Mouse (Mus musculus) gonadal fat pad, adult 2 months (tissue): ENCODE measurements around the gene Trim17. TPM values are rescaled to one million over a fixed set of nuclear protein-coding genes. Genes with fewer than 3 reads are reported as not detected.
"Not testable (repeated sequence)": the region's sequence is repeated elsewhere in the genome, so short reads cannot be mapped to it uniquely, and the experiment has no call there.

Experiments
- DNase-seq: peaks from one replicate; pipeline ENCODE4 v3.0.0-alpha.2; 2012; ENCODE audit warnings: low read depth
- polyA plus RNA-seq: library from polyadenylated mRNA; depleted of rRNA; stranded (reverse); fragments of >200 nt; gene quantifications from 2 replicates; pipeline ENCODE4 v1.2.3, GENCODE M21; 2012

Trim17 gene
- polyA plus RNA-seq, 1 experiment = 0.39 TPM

DNA sequence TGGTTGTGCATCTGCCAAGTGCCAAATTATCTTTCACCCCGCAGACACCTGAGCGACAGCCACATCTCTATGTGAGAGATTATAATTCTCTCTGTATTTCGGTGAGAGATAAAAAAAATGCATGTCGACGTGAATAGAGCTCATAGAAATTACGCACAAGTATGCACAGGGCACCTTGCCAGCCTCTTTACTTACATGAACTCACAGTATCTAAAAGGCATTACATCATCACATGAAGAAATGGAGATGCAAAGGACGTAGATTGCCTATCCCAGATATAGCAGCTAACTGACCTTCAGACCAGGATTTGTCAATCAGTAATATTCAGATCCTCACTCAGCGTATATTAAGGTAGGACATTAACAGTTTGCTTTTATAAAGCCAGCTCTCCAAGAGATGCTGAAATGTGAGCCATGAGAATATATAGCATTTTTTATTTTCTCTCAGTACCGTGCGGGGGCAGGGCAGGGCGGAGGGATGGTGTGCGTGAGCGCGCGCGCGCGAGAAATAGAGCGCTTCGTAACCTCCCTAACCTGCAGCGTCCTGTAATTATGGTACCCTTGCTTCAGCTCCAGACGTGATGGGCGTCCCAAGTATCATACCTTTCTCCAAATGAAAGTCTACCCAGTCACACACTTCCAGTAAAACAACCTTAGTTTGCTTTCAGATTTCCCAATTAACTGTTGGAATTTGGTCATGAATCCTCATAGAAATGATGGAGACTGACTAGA, 6.5 kb upstream of the Trim17 start:
- DNase-seq = no peak

DNA sequence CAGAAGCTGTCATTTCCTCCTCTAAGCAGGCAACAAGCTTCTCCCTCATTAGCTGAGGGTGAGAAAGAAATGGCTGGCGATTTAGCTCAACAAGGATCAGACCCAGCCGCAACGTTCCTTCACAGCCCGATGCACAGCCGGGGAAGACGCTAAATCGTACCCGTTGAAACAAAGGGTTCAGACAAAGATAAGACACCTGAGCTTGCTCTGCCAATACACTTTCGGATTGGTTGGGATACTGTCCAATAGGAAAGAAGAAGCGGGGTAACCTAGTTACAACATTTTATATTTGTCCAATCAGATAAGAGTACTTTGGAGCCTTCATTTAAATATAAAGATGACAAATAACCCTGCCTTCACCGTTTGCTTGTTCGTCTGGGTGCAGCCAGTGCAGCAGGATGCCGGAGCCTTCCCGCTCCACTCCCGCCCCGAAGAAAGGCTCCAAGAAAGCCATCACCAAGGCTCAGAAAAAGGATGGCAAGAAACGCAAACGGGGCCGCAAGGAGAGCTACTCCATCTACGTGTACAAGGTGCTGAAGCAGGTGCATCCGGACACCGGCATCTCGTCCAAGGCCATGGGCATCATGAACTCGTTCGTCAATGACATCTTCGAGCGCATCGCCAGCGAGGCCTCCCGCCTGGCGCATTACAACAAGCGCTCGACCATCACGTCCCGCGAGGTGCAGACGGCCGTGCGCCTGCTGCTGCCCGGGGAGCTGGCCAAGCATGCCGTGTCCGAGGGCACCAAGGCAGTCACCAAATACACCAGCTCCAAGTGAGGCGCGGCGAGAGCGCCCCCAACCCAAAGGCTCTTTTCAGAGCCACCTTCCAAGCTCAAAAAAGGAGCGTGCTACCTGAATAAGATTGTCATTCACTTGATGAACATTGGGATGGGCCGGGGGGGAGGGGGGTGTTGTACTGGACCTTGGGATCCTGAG, 5.7 kb upstream of the Trim17 start, which contains the start of gene Hist3h2ba:
Gene Hist3h2ba, plus strand, starts transcription at position 379 of the 938 bp plus-strand sequence.
- DNase-seq = no peak

DNA sequence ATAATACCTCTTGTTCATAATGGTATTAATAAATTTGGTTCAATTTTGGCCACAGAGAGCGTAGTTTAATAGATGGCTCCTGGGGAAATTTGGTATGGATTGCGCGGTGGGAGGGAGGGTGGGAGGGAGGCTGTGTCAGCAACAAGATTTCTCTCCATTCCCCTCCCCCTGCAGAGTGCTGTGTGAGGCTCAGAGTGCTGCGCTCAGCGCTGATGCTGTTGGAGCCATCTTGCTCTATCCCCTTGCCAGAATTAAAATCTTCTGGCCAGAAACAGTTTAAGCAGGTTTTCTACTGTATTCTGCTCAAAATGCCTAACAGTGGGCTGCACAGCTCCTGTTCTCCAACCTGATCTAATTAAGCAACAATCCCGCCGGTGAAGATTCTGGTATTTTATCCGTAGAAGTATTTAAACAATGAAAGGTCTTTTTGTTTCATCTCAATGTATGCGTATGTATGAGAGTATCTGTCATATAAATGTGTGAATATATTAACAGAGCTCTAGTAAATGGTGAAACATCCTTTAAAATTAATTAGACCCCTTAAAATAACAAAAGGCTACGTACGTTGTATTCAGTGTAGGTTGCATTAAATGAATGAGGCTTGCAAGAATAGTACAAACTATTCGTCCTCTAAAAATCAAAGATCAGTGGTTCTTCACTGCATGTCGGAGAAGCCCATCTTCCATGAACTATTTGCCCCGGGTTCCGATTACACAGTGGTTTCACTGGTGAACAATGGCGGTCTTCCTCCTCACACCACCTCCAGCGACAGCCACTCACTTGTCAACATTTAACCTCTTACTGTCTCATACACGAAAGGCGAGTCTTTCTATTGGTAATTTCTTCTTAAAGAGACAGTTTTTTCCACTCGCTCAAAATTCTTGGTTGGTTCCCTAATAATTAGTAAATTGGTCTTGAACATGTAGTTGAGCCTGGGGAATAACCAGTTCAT, 4.7 kb upstream of the Trim17 start:
- DNase-seq = no peak

DNA sequence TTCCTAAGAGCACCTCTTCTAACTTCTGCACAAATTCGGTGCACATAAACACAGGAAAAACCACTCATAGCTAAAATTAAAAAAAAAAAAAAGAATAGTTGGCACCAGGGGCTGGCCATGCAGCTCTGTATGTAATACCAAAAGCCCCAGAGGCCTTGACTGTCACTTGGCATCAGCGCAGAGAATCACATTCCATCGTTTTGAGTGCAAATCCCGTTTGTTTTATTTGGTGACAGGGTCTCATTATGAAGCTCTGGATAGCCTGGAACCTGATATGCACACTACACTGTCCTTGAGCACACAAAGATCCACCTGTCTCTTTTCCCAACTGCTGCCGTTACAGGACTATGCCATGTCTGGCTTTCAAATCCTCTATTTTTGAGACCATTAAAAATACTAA, 3.3 kb upstream of the Trim17 start:
- no peak for DNase-seq

DNA sequence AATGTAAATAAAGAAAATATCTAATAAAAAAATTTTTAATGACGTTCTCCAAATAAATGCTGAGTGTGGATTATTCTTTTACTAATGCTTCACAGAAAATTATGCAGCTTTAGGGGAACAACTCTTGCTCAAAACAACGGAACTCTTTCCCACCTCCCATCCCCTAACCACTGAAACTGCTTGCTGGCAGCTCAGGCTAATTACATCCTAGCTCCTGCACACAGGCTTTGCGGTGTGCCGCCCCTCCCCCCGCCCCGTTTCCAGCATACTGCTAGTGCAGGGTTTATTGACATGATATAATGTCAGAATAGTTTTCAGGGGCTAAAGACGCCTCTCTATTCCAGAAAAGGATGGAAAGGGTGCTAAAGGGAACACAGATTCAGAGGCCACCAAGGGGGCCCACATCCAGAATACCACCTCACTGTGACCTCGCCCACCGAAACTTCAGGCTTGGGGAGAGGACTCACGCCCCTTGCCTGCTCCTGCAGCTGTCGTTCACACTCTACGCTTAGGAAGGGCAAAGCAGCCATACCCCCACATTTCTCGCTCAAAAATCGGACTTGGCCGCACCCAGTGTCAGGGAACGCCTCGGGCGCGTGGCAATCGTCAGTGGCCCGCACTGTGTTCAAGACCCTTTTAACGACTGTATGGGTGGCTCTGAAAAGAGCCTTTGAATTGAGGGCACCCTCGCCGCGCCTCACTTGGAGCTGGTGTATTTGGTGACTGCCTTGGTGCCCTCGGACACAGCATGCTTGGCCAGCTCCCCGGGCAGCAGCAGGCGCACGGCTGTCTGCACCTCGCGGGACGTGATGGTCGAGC, 925 bp upstream of the Trim17 start:
- no peak for DNase-seq

DNA sequence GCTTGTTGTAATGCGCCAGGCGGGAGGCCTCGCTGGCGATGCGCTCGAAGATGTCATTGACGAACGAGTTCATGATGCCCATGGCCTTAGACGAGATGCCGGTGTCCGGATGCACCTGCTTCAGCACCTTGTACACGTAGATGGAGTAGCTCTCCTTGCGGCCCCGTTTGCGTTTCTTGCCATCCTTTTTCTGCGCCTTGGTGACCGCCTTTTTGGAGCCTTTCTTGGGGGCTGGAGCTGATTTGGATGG, 390 bp upstream of the Trim17 start:
- not testable (repeated sequence) for DNase-seq

DNA sequence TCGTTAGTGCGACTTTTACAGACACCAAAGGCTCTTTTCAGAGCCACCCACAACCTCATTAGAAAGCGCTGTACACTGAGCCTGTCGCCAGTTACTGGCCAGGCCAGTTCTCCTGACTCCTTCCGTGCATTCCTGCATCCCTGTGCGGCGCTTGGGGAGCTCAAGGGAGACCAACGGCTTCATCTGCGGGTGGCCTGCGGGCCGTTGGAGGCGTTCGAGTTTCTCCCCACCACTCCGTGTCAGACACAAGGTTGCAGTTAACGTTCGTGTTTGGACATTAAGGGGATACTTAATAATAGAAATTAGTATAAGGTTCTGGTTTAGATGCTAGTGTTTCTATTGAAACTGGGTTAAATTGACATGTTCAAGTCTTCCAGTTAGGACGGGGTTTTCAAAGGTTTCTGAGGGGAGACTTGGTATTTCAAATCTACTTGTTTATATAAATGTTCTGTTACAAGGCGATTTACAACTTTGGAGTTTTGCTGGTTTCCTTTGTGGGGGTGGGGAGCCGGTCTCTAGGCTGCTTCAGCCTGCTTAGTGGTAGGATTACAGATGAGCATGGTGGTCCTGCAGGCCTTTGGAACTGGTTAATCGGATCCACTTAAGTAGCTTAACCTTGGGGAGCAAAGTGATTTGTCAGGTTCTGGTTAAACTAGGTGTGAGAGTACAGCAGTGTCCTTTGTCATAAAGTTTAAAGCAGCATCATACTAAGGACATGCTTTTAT, 820 bp downstream of the Trim17 start:
- DNase-seq = no peak

DNA sequence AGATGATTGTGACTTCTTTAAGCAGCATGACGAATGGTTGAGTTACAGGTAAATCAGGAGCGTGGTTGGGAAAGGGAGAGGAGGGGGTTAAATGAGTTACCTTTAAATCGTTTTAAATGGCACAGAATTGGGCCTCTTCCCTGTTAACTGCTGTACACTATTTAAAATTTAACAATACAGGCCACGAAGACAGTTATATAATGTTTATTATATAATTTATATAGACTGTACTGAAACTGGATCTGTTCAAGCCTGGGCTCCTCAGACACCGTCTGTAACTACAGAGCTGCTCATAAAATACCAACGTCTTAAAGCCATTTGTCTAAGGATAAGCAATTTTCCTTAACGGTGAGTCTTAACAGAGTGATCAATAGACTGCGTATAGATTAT, 1.4 kb downstream of the Trim17 start:
- DNase-seq = no peak

DNA sequence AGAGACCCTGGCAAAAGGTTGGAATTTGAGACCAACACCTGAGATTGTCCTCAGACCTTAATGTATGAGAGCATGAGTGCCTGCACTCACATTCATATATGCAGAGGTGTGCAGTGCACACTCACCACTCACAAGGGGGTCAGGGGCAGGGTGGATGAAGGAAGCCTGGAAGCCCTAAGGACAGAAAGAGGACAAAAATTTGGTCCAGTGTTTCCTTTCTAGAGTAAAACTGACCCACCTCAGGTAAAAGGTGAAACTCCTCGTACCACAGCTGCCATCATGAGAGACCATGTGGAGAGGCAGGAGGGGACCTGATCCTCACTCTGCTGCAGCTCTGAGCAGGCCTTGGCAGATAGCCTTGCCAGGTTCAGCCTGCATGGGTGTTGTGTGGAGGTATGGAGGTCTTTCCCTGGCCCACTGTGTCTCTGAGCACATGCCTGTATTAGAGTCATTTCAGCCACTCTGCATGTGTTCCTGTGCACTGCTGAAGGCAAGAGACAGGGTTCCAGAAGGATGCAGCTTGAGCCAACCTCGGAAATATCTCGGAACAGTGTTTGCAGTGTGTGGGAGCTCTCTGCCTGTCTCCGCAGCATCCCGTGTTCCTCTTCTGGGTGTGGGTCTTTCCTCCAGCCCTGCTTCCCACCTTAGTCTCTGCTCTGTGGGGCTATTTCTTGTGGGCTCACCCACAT, 2.9 kb downstream of the Trim17 start:
- no peak for DNase-seq

DNA sequence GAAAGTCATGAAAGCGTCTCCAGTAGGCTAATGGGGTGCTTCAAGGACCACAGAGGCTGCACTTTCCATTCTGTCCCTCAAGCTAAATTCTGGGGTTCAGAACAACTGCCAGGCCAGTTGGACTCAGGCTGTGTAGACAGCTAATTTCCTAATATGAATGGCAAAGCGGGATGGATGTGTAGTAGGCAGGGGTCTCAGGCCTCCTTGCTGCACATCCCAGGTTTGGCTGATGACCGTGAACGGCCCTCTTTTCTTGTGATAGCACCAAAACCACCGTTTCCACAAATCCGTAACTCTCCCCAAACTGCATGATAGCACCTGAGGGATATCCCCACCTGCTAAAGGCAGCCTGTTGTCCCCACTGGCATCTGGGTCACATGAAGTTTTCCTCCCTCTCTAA, 4.1 kb downstream of the Trim17 start:
- no peak for DNase-seq

DNA sequence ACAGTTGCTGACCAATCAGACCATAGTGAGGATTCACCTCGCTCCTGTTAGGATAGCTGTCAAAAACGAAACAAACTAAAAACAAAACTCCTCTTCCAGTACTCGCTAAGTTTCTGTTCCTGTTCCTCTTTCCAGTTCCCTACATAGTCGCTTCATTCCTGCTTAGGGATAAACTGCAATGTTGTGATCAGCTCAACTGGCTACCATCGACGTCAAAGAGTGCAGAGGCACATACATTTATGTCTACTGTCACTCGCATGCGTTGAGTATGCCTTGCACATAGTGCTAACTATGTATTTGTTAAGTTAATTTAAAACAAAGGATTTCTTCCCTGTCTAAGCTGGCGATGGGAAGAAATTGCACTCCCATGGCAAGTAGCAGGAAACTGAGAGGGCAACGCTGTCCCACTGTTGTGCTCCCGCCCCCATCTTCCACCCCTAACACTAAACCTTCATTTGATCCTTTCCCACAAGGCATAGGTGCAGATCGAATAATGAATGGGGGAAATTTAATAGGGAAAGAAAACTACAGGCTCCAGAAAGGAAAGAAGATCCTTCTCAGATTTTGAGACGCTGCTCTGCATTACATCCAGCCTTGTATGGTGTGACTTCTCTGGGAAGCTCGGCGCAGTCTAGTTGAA, 4.8 kb downstream of the Trim17 start:
- DNase-seq = no peak

DNA sequence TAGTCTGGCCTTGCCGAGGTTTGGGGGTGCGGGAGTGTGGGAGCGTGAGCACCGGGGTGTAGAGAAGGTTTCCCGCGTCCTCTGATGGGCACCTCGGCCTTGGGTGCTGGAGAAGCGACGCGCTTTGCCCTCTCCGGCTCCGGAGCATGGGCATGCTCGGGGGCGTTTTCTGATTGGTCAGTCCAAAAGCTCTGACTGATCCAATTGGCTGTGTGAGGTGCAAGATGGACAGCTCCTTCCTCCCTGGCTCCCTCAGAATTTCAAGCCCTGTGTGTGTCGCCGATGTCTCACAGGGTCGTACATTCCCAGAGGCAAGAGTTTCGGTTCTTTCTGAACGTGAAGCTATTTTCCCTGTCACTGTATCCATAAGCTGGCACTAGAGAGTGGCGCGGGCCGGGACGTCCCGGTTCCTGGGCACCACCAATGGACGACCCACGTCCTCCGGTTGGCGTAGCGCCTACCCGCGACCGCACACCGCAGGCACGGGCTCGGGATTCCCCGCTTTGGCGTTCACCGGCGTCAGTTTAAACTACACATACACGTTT, 5.5 kb downstream of the Trim17 start:
- DNase-seq = no peak

DNA sequence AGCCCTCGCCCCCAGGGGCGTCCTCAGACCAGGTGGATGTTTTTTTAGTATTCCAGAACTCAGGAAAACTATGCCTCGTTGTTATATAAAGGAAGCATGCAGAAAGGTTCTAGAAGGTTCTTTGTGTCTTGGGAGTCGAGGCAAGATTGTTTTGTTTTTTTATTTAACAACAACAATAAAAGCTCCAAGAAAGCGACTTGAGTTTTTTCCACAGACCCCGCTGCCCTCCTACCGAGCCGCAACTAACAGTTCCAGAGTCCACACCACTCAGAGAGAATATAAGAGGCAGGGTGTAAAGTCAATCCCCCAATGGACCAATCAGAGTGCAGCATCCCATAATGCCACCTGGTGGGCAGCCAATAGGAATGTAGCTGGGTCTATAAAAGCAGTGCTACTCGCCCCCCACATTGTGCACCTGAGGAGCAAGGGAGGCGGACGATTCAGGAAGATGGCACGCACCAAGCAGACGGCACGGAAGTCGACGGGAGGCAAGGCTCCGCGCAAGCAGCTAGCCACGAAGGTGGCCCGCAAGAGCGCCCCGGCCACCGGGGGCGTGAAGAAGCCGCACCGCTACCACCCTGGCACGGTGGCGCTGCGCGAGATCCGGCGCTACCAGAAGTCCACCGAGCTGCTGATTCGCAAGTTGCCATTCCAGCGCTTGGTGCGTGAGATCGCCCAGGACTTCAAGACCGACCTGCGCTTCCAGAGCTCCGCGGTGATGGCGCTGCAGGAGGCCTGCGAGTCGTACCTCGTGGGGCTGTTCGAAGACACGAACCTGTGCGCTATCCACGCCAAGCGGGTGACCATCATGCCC, 7.1 kb downstream of the Trim17 start:
- no peak for DNase-seq

DNA sequence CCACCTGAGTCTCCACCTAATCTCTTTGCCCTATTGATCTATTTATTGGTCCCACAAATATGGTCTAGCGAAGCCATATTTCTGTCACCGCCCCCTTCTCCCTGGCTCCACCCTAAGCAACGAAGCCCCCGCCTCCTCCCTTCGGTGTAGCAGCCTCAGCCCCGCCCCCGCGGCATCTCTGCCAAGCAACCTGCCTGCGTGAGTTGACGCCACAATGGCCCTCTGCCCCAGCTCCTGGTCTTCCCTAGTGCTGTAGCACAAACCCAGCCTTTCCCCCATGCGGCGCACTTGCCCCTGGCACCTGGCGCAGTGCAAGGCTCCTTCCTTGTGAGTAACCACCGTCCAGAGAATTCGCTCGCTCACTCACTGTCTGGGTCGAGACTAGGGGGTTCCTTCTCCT, 9.1 kb downstream of the Trim17 start:
- DNase-seq = no peak

DNA sequence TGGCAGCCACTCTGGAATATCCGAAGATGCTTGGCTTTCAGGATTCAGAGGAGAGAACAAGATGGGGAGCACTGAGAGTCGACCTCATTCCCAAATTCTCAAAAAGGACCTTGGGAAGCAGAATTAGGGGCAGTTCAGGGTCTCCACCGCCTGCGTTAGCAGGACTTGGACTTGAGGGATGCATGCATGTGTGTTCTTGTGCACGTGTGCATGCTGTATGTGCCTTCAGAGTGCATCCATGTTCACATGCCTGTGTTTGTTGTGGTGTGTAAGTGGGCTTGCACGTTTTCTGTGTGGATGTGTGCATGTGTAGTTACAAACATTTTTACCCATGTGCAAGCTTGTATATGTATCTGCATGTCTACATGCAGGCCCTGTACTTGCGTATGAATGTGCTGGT, 9.7 kb downstream of the Trim17 start:
- no peak for DNase-seq

DNA sequence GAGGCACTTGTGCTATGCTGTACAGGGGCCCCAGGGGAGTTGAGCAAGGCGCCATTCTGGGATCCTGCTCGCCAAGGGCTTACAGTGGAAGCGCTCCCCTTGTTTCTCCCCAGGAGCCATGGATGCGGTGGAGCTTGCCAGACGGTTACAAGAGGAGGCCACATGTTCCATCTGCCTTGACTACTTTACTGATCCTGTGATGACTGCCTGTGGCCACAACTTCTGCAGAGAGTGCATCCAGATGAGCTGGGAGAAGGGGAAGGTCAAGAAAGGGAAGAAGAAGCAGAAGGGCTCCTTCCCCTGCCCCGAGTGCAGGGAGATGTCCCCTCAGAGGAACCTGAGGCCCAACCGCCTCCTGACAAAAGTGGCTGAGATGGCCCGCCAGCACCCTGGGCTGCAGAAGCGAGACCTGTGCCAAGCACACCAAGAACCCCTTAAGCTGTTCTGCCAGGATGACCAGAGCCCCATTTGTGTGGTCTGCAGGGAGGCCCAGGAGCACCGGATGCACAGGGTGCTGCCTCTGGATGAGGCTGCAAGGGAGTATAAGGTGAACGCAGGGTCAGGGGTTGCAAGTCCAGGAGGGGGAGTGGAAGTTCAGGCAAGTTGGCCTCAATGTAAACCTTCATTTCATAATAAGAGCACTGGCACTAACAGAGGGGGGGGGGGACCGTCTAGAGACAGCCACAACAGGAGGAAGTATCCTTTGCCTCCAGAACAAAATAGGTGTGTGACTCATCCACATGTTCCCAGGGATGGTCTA, 10.7 kb downstream of the Trim17 start:
- DNase-seq = no peak

DNA sequence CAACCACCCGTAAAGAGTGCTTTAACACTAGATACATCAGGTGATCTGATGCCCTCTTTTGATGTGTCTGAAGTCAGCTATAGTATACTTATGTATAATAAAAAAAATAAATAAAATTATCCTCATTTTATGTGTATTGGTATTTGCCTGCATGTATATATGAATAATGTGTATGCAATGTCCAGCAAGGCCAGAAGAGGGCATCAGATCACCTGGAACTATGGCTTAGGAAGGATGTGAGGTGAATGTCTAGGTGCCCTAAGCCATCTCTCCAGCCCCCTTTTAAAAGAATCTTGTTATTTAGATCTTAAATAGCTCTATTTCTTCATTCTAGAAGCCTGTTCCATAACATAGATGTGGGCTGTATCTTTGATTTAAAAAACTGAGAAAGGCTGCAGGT, 12.9 kb downstream of the Trim17 start:
- DNase-seq = no peak

DNA sequence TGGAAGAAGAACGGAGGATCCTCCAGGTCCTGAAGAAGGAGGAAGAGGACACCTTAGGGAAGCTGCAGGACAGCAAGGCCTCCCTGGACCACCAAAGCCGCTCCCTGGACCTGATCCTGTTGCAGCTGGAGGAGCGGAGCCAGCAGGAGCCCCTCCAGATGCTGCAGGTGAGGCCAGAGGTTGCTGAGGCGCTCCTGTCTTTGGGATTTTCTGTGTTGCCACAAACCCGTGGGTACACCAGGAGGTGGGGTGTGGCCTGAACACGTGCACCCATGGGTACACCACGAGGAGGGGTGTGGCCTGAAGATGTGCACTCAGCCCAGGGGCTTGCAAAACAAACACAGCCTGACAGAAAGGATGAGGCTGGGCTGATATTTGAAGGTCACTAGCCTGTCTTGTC, 14.1 kb downstream of the Trim17 start:
- DNase-seq = no peak
